In genomic region chr7:64310241-64310640, GRCm38 (mm10) we compare ENCODE assay signal across 24 mouse cellular contexts.
"Had no signal": no experiment of that assay in that cellular context is flagged by ENCODE, and none has a peak within 500 bp of the region (broad histone marks: within the 10 kb centered on the region; RNA-seq: fewer than 3 reads in every experiment).

No protein-coding gene starts in this region.

- DNase-seq: kidney, adult 2 months; kidney, postnatal 25 days; layer of hippocampus, adult 9-11 months; liver; lung, adult 18-20 months; lung, postnatal 10 days; lung, postnatal 36 days; midbrain, embryonic 14.5 days; right cerebral cortex, adult 18-20 months; right cerebral cortex, postnatal 14 days; right cerebral cortex, postnatal 4 days; thymus, adult 2 months; thymus, postnatal 14 days; thymus, postnatal 4 days had no signal

- H3K4me1 ChIP-seq: limb, embryonic 10.5 days; limb, embryonic 13.5 days; liver, embryonic 12.5 days; liver, embryonic 15.5 days; lung, embryonic 15.5 days; midbrain, embryonic 10.5 days had no signal

- H3K27me3 ChIP-seq: limb, embryonic 13.5 days; liver, embryonic 12.5 days; liver, embryonic 15.5 days; lung, embryonic 15.5 days; megakaryocyte, embryonic 14.5 days had no signal

- H3K4me2 ChIP-seq: limb, embryonic 13.5 days; liver, embryonic 12.5 days; liver, embryonic 15.5 days; lung, embryonic 15.5 days had no signal

- H3K9me3 ChIP-seq: limb, embryonic 10.5 days; limb, embryonic 13.5 days; liver, embryonic 12.5 days; liver, embryonic 15.5 days; lung, embryonic 15.5 days; megakaryocyte, embryonic 14.5 days; midbrain, embryonic 10.5 days had no signal

- H3K27ac ChIP-seq: kidney, postnatal 0 days; limb, embryonic 10.5 days; limb, embryonic 13.5 days; liver, embryonic 12.5 days; liver, embryonic 15.5 days; lung, embryonic 15.5 days; midbrain, embryonic 10.5 days; stomach, postnatal 0 days had no signal

- ATAC-seq: intestine, postnatal 0 days; liver, embryonic 12.5 days had no signal

- H3K9ac ChIP-seq: limb, embryonic 13.5 days; liver, embryonic 12.5 days; liver, embryonic 15.5 days; lung, embryonic 15.5 days had no signal

- H3K4me3 ChIP-seq: limb, embryonic 10.5 days; limb, embryonic 13.5 days; liver, embryonic 12.5 days; liver, embryonic 15.5 days; lung, embryonic 15.5 days; megakaryocyte, embryonic 14.5 days; midbrain, embryonic 10.5 days had no signal
